Mouse (Mus musculus) skeletal muscle tissue, adult 2 months (tissue): ENCODE measurements around the gene Sh3bp1.
A peak's percentile ranks its signal among the peaks of the same experiment; 100 is the strongest.
"Not testable (repeated sequence)": the region's sequence is repeated elsewhere in the genome, so short reads cannot be mapped to it uniquely, and the experiment has no call there.

Experiments used
- DNase-seq: peaks from one replicate; pipeline ENCODE4 v3.0.0-alpha.2; 2012; ENCODE audit warnings: low read depth, low spot score

Gene Sh3bp1

DNA sequence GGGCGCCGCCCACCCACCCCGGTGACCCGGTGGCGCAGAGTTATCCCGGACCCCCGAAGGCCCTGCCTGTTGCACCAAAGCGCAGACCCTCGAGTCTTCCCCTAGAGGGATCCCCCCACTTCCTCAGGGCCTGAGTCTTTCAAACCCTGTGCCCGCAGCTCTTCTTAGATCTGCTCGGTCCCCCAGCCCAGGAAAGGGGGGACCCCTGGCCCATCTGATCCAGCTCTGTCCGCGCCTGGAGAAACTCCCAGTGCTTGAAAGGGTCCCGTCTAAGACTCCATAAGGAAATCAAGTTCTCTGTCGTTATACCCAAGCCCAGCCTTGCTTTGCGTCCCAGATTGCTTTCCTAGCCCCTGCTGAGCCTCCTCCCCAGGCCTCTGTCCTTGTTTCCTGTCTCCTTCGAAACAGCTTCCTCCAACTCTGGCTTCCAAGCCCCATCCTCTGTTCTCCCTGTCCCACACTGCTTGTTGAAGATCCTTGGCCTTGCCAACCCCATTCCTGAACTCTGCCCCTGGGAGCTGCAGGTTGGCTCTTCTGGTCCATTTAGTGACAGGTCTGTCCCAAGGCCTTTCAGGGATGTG, 21.7 kb upstream of the Sh3bp1 start:
- DNase-seq, result no peak

DNA sequence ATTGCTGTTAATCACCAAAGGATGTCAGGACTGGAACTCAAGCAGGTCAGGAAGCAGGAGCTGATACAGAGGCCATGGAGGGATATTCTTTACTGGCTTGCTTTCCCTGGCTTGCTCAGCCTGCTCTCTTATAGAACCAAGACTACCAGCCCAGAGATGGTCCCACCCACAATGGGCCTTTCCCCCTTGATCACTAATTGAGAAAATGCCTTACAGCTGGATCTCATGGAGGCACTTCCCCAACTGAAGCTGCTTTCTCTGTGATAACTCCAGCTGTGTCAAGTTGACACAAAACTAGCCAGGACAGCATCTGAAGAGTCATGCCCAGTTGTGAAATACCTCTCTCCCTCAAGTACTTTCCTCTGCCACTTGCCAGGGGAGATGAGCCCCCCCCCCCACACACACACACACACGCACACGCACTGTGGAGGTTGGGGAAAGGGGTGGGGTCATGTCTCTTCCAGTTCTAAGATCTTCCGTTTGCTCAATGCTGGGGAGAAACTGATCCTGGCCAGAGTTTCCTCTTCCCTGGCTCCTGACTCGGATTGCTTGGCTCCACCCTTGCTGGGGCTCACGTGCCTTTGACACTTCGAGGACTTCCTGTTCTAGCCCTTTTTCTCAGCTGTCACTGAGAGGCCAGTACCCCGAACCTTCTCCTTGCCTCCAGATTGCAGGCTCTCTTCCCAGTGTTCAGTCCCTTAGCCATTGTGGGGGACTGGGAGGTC, 20.6 kb upstream of the Sh3bp1 start:
- not testable (repeated sequence) for DNase-seq

GRCm38 (mm10) chr15:78880432-78880831, 19.1 kb upstream of the Sh3bp1 start:
- no peak for DNase-seq

DNA sequence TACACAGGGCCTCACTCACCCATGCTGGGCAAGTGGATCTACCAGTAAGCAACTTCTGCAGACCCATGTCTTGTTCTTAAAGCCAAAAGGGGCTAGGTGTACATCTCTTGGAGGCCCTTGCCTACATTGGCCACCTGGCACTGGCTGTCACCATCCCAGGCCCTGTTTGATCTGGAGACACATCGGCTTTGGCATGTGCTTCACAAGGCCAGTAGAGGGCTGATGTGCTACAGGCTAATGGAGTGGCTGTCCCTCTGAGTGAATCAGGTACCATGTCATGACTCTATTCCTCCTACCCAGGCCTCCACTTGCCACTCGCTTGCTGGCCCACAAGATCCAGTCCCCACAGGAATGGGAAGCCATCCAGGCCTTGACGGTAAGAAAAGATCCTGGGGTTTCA, 17.7 kb upstream of the Sh3bp1 start:
- no peak for DNase-seq

- DNase-seq, result no peak
Measured at GRCm38 (mm10) chr15:78889401-78889853, 10.1 kb upstream of the Sh3bp1 start.

- DNase-seq, result no peak
Measured at GRCm38 (mm10) chr15:78892440-78892839, 7.1 kb upstream of the Sh3bp1 start.

DNA sequence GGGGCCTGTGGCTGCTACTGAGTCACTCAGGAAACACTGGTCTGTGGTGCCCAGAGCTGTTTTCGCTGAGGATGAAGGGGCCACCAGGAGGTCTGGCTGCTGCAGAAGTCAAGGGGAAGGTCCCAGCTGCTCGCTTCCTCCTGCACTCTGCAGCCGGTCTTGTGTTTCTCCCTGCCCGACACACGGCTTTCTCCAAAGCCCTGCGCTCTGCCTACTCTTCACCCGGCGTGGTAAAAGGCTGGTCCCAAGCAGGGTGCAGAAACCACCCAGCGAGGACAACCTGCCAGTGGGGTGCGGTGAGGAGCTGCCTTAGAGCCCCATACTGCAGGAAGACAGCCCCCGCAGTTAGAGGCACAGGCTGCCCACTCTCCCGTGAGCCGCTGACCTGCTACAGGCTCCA, 4.8 kb upstream of the Sh3bp1 start:
- DNase-seq, result no peak

- DNase-seq, result no peak
Measured at GRCm38 (mm10) chr15:78895741-78896140, 3.8 kb upstream of the Sh3bp1 start.

DNA sequence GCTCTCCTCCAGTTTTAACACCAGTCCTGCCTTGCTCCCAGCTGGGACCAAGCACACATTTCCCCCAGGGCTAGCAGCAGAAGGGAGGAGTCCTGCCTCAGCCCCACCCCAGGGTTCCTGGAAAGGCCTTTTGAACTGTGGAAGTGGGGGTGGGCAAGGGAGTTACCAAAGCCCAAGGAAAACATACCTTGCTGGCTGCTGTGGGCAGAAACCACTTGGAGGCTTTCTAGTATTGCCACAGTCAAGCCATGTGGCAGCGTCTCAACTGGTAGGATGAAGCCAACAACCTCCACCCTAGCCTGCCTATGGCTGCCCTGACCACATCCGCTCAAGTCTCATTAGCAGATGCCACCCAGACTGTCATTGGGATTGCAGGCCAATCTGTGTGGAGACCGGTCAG, 3.4 kb upstream of the Sh3bp1 start:
- DNase-seq, result no peak

GRCm38 (mm10) chr15:78897488-78897887, 2.1 kb upstream of the Sh3bp1 start:
- DNase-seq, result no peak

- no peak for DNase-seq
Measured at GRCm38 (mm10) chr15:78898507-78899001, 1.0 kb upstream of the Sh3bp1 start.

DNA sequence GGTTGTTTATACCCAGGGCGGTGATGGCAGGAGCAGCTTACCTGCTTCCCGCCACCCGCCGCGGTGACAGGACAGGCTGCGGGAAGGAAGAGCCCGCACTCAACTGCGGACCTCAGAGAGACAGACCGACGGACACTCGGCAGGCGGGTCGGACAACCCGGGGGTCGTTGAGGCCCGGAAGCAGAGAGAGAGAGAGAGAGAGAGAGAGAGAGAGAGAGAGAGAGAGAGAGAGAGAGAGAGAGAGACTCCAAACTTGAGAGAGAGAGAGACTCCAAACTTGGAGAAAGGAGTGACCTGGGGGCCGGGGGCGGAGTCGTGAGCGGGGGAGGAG, 194 bp upstream of the Sh3bp1 start, which contains the start of gene Gm49510:
TSS of gene Gm49510 (plus strand) at position 259 of the 331 bp plus-strand sequence.
- no peak for DNase-seq

DNA sequence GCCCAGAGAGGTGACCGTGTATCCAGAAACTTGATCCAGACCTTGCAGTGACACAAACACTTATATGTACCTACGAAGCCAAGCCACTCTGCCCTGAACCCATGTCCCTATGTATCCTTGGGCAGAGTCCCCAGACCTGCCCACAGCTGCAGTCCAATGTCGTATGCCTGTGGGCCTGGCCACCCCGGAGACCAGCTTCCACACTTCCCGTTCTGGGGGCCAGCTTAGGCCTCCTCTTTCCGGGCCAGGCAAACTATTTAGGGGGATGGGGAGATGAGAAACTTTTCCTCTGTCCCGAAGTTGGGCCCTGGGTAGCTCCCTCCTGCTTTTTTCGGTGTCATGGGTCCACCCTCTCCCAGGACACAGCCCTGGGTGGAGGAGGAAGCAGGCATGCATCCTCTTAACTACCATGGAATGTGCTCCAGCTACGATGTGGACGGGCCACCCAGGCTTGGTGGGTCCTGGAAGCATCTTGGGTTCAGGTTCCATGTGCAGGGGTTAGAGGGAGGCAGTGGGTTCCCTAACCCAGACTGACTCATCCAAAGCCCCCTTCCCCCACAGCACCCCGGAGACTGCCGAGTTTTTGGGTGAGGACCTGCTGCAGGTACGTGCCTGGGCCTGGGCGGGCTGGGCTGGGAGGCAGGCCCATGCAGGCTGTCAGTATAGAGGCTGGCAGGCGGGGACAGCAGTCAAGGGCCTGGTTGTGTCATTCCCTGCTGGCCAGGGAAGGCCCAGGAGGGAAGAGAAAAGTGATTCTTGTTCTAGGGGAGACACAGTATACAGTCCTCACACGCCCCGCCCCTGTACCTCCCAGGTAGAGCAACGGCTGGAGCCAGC, 1.2 kb downstream of the Sh3bp1 start:
- DNase-seq, result no peak

DNA sequence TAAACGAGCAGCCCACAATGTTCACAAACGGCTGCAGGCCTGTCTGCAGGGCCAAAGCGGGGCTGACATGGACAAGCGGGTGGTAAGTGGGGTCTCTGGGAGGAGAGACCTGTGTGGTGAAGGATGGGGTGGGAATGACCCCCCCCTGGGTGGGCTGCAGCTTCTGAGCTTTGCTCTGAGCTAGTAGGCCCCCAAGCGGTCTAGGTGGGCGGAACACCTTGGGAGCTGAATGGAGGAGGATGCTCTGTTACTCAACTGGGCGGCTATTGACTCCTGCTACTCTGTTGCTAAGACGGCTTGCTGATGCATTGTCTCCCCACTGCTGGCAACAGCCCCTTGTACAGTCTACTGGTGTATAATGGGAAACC, 1.8 kb downstream of the Sh3bp1 start:
- no peak for DNase-seq

DNA sequence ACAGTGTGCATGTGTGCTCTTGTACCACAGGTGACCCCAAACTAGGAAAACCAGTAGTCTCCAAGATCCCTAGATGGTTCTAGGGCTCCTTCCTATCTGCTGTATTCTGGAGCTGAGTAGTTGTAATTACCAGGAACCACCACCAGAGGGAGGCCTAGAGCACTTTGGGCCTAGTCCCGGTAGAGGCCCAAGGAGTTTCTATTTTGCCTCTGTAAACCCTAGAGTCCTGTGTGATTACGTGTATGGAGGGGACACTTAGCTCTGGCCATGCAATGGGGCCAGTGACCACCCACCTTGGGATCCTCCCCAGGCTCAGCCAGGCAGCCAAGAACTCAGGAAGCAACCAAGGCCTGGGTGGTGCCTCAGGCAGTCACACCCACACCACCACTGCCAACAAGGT, 3.7 kb downstream of the Sh3bp1 start:
- peak; percentile 72 for DNase-seq

GRCm38 (mm10) chr15:78908399-78908798, 8.8 kb downstream of the Sh3bp1 start:
- no peak for DNase-seq

- no peak for DNase-seq
Measured at GRCm38 (mm10) chr15:78908982-78909381, 9.4 kb downstream of the Sh3bp1 start.

GRCm38 (mm10) chr15:78912040-78912439, 12.5 kb downstream of the Sh3bp1 start:
- no peak for DNase-seq

DNA sequence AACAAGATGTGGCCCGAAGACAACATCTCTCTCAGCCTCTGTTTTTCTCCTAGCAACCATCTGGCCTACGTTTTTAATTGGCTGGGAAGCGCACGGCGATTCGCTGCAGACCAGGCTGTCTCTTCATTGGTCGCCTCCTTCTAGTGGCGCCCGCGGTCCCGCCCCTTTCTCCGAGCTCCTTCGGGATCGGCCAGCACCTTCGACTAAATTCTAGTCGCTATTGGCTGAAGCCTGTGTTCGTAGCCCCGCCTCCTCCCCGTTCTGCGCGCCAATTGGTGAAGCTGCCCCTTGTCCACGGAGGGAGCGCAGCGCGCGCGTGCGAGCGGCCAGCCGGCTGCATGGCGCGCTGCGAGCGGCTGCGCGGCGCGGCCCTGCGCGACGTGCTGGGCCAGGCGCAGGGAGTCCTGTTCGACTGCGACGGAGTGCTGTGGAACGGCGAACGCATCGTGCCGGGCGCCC, 14.1 kb downstream of the Sh3bp1 start, which contains the start of gene Pdxp:
TSS of gene Pdxp (plus strand) at position 288 of the 459 bp plus-strand sequence.
- DNase-seq, result peak; percentile 91

DNA sequence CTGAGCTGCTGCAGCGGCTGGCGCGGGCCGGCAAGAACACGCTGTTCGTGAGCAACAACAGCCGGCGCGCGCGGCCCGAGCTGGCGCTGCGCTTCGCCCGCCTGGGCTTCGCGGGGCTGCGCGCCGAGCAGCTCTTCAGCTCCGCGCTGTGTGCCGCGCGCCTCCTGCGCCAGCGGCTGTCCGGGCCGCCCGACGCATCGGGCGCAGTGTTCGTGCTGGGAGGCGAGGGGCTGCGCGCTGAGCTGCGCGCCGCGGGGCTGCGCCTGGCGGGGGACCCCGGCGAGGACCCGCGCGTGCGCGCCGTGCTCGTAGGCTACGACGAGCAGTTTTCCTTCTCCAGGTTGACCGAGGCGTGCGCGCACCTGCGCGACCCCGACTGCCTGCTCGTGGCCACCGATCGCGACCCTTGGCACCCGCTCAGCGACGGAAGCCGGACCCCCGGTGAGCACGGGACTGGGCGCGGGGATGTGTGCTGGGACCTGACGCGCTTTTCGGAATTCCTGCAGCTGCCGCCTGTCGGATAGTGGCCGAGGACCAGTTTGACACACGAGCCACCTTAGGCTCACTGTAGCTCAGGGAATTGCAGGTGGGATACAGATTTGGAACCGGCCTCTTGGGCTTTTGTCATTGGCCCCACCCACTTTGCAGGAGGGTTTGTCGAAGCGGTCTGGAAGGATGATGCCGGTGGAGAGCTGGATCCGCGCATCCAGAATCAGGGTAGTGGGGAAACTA, 14.7 kb downstream of the Sh3bp1 start:
- no peak for DNase-seq

DNA sequence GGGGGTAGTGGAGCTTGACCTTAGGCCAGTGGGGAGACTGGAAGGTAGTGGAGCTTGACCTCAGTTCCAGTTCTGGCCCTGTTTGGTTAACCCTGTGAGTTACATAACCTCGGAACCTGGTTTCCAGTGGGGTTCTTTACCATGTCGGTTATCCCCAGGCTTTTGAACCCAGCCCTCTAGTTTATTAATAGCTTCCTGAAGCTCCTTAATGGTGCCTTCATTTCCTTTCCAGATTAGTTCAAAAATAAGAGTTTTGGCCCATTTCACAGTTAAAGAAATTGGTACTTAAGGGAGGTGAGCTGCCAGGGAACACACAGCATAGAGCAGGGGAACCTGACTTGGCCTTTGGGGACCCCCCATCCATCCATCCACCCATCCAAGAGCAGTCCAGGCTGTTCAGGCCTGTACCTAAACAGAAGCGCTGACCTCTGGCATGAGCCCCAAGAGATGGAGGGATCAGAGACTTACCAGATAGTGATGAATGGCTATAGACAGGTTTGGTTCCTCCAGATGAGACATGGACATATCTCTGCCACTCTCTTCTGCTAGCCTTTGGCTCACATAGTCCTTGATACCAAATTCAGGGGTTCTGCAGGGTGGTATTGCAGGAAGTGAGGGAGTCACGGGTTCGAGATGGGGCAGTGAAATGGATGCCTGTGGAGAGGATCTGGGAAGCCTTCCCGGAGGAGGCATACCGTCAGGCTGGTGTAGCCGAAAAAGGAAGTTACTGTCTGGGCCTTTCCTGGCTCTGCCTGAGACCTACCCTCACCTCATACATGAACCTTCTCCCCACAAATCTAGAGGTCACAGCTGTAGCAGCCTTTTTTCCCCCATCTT, 15.5 kb downstream of the Sh3bp1 start:
- DNase-seq, result no peak
